Mouse (Mus musculus): Measurements from ENCODE around the gene Nfkbie. TPM values are rescaled to one million over a fixed set of nuclear protein-coding genes. Genes with fewer than 3 reads are reported as not detected.

The Nfkbie gene
- 1 to 10 TPM; 1.5 to 1.9 TPM for total RNA-seq (2021)

DNA sequence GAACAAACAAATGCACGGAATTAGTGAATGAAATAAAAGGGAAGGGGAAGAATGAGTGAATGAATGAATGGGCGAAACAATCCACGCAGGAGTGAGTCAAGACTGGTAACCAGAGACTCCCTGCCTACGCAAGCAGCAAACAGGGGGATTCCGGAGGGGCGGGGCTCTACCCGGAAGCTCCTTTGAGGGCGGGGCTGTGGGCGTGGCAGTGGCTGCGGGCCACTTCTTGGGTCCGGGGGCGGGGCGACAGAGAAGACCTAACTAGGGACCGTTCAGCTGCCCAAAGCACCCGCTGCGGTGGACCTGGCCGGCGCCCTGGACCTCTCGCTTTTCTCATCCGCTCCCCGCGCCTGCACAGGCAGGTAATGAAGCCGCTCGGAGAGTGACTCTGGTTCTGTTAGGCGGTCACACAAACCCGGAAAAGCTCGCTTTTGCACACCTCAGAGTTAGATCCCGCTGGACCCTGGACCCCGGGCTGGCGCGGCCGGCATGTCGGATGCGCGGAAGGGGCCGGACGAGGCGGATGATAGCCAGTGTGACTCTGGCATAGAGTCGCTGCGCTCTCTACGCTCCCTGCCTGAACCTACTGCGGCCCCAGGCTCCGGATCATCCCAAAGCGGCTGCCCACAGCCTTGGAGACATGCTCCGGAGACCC is at the start of gene Nfkbie:
TSS of gene Nfkbie (plus strand) at position 252 of the 655 bp plus-strand sequence.
- DNase-seq, result peak; percentile 96

DNA sequence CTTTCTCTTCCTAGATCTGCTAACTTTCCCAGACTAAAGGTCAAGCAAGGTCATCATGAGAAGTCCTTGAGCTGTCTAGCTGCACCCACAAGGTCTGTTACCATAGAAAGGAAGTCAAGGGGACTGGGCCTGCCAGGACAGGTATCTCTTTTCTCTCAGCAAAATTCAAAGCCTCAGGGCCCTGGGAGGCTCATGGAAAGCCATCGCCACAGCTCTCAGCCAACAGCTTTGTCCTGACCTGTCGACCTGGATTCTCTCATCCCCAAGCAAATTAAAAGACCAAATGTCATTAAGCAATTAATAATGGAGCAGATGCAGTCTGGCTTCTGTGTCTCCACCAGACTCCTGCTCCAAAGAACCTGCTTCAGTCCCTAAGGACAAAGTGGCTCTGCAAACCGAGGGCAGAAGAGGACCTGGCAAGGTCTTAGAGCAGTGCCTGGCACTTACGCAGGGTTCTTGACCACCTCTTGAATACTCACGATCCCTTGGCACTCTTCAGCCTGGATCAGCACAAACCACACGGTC is 49.5 kb upstream of the Nfkbie start:
- no peak for DNase-seq

DNA sequence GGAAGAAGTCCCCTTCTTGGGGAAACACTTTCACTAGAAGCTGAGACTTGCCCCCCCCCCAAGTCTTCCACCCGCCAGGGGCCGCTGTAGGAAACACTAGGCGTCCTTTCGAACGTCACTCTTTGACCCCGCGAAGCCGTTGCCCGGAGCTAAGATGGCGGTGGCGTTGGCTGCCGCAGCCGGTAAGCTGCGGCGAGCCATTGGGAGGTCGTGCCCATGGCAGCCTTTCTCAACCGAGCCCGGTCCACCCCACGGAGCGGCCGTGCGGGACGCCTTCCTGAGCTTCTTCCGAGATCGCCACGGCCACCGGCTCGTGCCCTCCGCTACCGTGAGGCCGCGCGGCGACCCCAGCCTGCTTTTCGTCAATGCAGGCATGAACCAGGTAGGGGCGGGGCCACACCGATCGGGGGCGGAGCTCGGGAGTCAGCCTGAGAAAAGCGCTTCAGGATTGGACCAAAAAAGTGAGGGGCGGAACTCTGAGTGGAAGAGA is 48.8 kb upstream of the Nfkbie start, which contains the start of gene Aars2:
TSS of gene Aars2 (plus strand) at position 142 of the 490 bp plus-strand sequence.
- peak; percentile 97 for DNase-seq

DNA sequence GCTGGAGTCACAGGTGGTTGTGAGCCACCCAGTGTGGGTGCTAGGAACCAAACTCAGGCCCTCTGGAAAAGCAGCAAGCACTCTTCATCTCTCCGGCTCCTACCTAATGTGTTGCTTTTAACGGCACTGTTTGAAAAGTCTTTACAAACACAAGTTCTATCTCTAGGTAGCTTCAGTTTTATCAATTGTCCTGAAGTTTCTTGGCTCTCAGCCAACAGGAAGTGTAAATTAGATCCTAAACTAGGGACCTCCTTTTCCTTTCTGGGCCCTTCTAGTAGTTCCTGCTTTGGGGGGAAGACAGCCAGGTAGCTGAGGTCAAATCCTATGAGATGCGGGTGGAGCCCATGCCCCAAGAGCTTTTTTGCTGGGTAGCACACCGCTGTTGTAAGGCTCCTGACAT is 44.6 kb upstream of the Nfkbie start:
- no peak for DNase-seq

DNA sequence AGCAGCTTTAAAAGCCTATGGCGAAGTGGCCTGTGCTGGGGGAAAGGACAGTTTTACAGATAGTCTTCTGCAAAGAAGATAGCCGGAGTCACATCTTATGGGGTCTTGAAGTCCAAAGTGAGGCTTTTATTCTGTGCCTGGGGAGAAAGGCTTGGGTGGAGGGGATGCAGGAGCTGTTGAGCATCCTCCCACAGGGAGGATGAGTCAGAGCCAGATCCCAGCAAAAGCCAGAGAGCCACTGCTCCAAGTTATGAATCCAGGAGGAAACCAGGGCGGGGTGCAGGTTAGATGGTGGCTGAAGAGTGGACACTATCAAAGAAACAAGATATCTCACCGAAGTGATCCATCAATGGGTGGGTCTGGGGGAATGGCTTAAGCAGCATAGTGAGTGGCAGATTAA is 43.7 kb upstream of the Nfkbie start:
- DNase-seq, result no peak

DNA sequence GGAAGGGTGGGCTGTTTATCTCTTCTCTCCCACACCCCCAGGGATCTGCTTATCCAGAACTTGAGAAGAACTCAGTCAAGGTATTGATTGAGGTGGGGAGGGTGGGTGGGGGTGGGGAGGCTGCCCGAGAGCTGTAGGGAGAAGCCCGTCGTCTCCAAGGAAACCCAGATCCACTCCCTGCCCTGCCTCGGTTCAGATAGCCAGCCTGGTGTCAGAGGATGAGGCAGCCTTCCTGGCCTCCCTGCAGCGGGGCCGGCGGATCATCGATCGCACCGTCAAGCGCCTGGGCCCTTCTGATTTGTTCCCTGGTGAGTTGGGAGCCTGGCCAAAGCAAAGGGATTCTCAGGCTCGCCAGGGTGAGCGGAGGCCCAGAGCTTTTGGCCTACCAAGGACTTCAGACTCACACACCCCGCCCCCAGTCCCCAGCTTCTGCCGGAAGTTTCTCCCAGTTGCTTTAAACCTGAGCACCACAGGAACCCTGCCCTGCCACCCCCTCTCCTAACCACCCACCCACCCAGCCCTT is 40.2 kb upstream of the Nfkbie start:
- no peak for DNase-seq

DNA sequence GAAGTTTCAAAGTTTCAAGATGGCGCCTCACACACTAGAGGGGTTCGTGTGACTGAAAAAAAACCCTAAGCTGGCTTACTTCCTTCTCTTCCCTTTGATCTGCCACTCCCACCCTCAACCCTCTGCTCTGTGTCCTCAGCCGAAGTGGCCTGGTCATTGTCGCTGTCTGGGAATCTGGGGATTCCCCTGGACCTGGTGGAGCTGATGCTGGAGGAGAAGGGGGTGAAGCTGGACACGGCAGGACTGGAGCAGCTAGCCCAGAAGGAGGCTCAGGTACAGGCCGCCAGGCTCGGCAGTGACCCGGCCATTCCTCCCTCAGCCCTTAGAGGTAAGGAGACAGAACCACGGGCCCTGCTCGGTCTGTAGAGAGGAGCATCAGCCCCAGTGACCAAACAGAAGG is 39.7 kb upstream of the Nfkbie start:
- no peak for DNase-seq

DNA sequence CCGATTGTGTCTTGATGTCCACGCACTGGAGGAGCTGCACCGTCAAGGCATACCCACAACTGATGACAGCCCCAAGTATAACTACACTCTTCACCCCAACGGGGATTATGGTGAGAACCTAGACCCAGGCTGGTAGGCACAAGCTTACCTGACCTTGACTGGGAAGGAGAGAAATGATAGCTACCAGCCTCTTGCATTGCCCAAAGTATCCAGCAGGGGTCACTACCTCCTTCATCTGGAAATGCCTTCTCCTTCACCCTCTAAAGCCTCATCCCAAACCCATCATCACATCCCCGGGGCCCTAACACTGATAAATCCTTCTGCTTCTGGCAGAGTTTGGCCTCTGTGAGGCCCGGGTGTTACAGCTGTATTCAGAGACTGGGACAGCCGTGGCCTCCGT is 39.0 kb upstream of the Nfkbie start:
- peak; percentile 87 for DNase-seq

DNA sequence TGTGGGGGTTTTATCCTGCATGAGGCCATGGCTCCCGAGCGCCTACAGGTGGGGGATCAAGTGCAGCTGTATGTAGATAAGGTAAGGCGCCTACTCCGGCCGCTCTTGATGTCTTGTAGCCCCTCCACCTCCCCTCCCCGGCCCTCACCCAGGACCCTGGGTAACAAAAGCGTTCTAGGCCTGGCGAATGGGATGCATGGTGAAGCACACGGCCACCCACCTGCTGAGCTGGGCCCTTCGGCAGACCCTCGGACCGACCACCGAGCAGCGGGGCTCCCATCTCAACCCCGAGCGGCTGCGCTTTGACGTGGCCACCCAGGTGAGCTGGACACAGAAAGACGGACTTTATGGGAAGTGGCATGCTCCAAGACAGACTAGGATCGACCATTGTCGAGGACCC is 38.4 kb upstream of the Nfkbie start:
- no peak for DNase-seq

DNA sequence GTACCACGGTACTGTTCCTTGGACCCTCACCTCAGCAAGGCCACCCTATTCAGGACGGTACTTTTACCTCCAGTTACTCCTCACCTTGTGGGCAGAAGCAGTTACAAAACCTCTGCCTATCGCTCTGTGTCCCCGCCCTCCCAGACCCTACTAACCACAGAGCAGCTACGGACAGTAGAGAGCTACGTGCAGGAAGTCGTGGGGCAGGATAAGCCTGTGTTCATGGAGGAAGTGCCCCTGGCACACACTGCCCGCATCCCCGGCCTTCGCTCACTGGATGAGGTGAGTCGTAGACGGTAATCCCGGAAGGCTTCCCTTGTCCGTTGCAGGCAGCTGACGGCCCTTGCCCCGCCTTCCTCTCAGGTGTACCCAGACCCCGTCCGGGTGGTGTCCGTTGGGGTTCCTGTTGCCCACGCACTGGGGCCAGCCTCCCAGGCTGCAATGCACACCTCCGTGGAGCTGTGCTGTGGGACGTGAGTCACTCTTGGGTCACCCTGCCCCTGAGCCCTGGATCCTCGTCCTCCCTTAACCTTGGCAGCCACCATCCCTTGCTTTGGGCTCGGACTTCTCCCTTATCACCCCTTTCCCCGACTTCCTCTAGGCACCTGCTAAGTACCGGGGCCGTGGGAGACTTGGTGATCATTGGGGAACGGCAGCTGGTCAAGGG is 37.8 kb upstream of the Nfkbie start:
- DNase-seq, result no peak

DNA sequence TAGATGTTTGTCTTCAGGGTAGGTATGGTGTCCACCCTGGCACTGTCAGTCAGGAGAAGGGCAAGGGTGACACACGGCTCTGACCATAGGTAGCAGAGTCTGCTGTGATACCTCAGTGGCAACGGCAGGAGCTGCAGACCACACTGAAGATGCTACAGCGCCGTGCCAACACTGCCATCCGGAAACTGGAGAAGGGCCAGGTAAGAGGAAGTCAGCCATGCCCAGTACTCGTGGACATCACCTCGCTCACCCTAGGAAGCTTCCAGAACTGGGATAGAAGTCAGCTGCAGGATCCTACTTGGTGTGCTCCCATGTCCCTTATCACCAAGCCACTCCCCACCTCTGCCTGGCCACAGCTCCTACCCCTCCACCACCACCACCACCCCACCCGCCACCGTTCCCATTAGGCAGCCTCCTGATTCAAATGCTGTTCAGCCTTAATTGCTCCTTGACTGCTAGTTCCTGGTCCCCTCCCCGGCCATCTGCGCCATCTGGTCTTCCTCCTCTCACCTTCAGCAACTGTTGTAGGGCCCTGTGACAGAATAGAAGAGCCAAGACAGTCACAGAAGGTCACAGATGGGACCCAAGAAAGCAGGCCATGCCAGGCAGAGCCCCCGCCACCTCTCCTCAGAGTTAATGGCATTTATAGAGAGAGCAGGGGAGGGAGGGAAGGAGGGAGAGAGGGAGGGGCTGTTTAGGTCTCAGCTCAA is 36.6 kb upstream of the Nfkbie start:
- no peak for DNase-seq

DNA sequence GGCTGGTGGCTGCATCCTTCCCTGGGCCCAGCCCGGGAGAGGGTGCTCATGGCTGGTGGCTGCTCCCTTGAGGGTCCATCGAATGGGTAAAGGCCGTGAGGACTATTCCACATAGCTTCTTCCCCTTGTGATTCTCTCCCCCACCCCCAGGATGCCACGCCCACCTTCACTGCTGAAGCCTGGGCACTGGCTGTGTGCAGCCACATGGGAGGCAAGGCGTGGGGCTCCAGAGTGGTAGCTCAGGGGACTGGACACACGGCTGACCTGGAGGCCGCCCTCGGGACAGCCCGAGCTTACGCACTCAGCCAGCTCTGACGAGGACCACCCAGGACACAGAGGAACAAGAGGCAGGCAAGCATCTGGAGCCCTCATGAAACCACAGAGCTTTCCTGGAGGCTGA is 35.4 kb upstream of the Nfkbie start:
- DNase-seq, result no peak

DNA sequence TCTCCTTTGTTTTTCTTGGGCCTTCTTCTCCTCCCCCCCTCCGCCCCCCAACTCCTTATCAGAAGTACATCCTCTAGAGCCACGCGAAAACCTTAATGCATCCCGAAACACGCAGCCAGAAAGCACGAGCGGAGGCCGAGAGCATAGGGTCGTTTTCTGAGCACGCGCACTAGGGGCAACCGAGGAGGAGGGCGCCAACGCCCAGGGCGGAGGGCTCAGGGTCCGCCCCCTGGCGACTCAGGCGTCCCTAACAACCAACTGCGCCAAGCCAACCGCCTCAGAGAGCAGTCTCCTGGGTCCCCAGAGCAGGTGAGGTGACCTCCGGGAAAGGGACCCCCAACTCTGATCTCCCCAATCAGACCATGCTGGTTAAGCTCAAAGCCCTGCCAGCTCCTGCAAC is 32.2 kb upstream of the Nfkbie start, which contains the start of gene Tcte1:
TSS of gene Tcte1 (plus strand) at position 172 of the 400 bp plus-strand sequence.
- DNase-seq, result no peak

DNA sequence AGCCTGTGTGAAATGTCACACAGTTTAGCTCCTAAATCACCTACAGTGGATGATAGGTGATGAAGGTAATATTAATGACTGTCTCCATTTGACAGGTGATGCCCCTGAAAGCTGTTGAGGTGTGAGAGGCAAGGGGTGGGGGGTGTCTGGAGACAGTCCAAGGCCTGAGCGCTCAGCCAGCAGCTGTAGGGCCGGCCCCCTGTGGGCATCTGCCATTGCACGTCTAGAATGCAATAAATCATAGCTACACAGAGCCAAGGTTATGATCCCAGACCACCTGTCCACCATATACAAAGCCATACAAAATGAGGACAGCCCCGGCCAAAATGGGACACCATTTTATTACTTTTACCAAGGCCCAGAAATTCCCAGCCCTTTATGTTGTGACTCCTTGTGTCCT is 30.5 kb upstream of the Nfkbie start:
- DNase-seq, result no peak

DNA sequence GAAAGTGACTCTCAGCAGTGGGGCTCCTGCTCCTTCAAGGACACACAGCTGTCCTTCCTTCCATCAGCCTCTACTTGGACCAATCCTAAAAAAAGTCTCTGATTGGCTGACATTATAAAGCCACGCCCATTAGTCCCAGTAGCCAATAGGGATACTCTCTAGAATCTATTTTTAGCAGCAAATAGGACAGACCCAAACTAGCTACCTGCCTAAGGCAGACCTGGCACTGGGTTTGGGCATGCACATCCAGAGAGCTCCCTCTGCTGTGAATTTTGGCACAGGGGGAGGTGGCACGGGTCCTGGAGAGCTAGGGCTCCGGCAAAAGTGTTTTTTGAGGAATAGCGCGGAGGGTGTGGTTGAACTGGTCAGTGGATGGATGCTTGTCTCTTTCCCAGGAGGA is 28.9 kb upstream of the Nfkbie start:
- DNase-seq, result no peak

DNA sequence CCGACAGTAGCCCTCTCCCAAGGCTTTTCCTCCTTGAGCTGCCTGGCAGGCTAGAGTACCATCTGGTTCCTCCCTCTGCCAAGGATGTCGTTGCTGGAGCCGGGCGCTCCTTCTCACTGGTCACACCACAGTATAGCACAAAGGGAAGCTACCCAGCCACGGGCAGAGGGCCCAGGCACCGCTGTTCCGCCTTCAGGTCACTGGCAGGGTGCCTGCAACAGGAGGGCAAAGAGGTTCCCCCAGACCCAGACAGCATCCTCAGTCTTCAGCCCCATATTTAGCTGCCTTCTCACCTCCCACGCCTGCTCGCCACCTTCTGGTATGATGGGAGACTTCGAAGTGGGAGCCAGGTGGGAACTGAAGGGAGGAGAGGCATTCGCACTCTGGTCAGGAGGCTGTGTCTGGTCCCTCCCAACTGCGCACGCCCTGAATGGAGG is 25.1 kb upstream of the Nfkbie start:
- no peak for DNase-seq

DNA sequence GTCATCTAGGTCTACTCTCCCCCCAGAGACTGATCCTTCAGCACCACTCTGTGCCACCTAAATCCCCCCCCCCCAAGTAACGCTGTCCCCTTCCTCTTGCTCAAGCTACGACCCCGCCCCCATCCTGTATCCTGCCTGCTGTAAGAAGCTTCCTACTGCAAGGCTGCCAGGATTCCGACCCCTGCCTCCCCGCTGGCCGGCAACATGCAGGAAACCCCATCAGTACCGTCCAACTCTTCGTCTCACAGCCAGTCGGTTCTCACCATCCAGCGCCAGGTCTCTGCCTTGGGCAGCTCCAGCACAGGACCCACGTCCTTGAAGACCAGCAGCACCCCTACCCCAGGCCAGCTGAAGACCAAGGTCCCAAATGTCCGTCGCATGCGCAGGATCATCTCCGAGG is 22.6 kb upstream of the Nfkbie start:
- DNase-seq, result no peak

DNA sequence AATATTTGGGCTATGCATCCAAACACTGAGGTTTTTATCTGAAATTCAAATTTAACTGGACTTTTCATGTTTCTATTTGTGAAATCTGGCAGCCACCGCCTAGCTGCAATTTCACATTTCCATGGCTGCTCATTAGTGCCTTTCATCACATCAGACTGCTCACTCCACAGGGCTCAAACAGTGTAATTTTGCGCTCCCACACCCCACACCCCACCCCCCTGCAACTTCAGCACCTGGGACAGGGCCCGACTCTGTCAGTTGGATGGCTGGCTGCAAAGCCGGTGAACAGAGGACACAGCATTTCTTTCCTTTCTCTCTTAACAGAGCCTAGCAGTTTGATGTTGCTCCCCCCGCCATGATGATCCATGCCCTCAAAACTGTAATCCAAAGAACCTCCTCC is 19.2 kb upstream of the Nfkbie start:
- DNase-seq, result no peak

DNA sequence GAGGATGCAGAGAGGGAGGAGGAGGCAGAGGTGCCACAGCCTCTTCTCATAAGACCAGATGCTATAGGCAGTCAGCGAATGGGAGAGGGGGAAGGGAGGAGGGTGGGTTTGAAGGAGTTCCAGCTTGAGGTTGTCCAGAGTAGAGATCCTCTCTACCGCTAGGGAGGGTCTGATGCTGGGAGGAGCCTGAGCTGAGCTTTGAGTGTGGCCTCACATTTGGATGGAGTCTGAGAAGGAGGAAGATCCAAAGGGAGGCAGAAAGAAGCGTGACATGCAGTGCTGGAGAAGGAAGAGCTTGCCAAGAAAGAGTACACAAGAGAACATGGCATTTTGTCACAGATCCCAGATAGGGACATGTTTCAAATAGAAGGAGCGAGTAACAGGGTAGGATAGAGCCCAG is 17.1 kb upstream of the Nfkbie start:
- DNase-seq, result no peak

DNA sequence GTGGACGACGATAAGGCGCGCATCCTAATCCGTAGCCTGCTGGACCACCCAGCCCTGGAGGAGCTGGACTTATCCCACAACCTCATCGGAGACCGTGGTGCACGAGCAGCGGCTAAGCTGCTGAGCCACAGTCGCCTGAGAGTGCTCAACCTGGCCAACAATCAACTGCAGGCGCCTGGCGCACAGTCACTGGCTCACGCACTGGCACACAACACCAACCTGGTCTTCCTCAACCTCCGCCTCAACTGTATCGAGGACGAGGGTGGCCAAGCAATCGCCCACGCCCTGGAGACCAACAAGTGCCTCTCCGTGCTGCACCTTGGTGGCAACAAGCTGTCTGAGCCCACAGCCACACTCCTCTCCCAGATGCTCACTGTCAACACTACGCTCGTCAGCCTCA is 15.8 kb upstream of the Nfkbie start:
- no peak for DNase-seq

DNA sequence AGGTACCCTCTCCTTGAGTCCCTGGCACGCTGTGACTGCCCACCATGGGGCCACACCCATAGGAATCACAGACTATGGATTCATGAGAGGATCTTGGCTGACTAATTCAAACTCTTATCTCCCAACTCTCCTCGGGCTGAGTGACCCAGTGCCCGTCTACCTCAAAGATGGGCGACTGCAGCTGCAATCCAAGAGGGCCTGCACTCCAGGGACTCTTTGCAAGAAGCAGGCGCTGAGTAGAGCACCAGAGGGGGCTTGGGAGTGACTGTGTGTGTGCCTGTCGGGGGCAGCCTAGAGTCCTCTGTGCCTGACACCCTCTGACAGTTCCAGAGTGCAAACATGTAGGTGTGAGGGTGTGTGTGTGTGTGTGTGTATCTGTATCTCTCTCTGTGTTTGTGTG is 13.4 kb upstream of the Nfkbie start:
- no peak for DNase-seq

DNA sequence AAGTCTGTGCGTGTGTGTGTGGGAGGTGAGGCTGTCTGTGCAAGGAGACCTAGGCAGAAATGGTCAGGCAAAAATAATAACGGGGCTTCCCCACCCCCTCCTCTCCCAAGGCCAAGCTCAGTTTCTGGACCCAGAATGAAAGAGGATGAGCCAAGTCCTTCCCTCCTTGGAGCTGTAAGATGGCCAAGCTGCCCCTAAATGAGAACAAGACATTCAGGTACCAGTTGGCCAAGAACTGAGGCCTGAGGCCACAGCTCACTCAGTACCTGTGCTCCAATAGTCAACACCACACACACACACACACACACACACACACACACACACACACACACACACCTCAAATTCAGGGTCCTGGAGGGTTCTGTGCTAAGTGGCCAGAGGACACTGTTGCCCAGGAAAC is 12.8 kb upstream of the Nfkbie start:
- no peak for DNase-seq

DNA sequence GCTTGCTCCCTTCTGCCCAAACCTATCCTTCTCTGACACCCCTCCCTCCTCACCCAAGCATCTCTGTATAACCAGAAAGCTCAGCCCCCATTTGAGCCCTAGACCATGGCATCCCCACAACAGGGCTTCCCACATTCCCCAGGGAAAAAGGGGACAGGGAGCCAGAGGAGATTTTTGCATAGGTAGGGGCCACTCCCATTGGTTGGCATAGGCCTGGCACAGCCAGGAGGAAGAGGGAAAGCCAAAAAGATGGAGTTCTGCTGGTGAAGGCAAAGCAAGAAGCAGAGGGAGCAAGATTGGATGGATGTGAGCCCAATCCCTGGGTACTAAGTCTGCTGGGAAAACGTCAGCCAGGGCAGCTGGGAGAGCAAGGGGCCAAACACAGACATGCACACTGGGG is 12.4 kb upstream of the Nfkbie start:
- no peak for DNase-seq

Measured in heart, postnatal 4 days (tissue).